8 mouse cellular contexts compared by ENCODE assay signal in the genomic region with DNA sequence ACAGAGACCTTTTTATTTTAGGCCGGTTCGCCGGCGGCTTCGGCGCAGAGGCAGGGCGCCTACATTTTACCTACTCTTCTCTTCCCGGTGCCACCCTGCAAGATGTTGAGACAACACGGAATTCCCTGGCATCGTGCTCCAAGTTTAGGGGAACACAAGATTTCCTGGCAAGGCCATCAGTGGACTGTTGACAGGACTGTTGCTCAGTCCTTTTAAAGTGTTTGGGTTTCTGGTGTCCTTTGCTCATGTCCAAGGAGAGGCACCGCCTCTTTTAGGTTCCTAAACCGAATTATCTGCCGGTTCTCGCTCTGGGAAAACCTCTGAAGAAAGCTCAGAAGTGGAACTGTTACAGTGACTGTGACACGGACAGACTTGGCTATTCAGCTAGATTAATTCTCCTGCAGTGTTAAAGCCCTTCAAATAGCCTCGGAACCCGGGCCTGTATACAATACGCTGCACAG. TPM values are rescaled to one million over a fixed set of nuclear protein-coding genes. Genes with fewer than 3 reads are reported as not detected.
DNase-seq lines count a peak whose midpoint lies in the region; ATAC-seq and TF ChIP-seq lines count a peak whose summit lies in the region.

No protein-coding gene starts in this region.

- WGBS in embryonic facial prominence, embryonic 12.5 days = 1% methylated on average over 18 of the region's 18 CpGs
- WGBS in heart, embryonic 16.5 days = 4% methylated on average over 18 of the region's 18 CpGs
- 5% methylated on average over 18 of the region's 18 CpGs for WGBS in liver, embryonic 14.5 days (ENCODE audit: insufficient replicate concordance)
- WGBS in small intestine, adult 2 months = 10% methylated on average over 18 of the region's 18 CpGs

- peaks cover 8% of the 10 kb centered on the region; the same call in 1 of the 2 replicates for H3K27me3 ChIP-seq in embryonic facial prominence, embryonic 12.5 days
- peaks cover 48% of the 10 kb centered on the region for H3K27me3 ChIP-seq in heart, embryonic 16.5 days (ENCODE audit: control insufficient read depth, insufficient read depth, low read length)
- H3K27me3 ChIP-seq in liver, embryonic 14.5 days (ENCODE audit: control insufficient read depth, insufficient read depth, low read length) = peaks cover 56% of the 10 kb centered on the region
- H3K27me3 ChIP-seq in small intestine, adult 2 months (ENCODE audit: control insufficient read depth, insufficient read depth, low read length) = peaks cover 30% of the 10 kb centered on the region

- ATAC-seq in embryonic facial prominence, embryonic 12.5 days (ENCODE audit: insufficient number of reproducible peaks, insufficient read depth, low FRiP score, low TSS enrichment) = no peak
- 0 out of 2 replicates have a peak, but pooled peaks have one; percentile 6 for ATAC-seq in heart, embryonic 16.5 days (replicated peaks; ENCODE audit: extremely low read depth, insufficient read depth, low FRiP score)
- ATAC-seq in liver, embryonic 14.5 days (ENCODE audit: insufficient read depth) = no peak

- peaks cover 33% of the 10 kb centered on the region for H3K4me1 ChIP-seq in embryonic facial prominence, embryonic 12.5 days
- peaks cover 19% of the 10 kb centered on the region for H3K4me1 ChIP-seq in heart, embryonic 16.5 days (ENCODE audit: control insufficient read depth, insufficient read depth, low read length)
- H3K4me1 ChIP-seq in liver, embryonic 14.5 days (replicated peaks; ENCODE audit: control insufficient read depth in 2 of 2, insufficient read depth in 2 of 2, low read length in 1 of 2) = no peaks in the 10 kb centered on the region
- H3K4me1 ChIP-seq in small intestine, adult 2 months (ENCODE audit: control insufficient read depth, insufficient read depth, insufficient read length, low read length) = peaks cover 18% of the 10 kb centered on the region

- peak overlapping the region; percentile 93 for H3K27ac ChIP-seq in embryonic facial prominence, embryonic 12.5 days
- H3K27ac ChIP-seq in heart, embryonic 16.5 days (ENCODE audit: low read length) = peak overlapping the region; percentile 82
- no peak overlapping the region for H3K27ac ChIP-seq in liver, embryonic 14.5 days
- H3K27ac ChIP-seq in small intestine, adult 2 months (ENCODE audit: insufficient read depth, low read depth, low read length) = peak overlapping the region; percentile 59; the same call in 1 of the 2 replicates

- no peak for TF ChIP-seq EP300 in liver, embryonic 14.5 days (IDR thresholded peaks at IDR 0.05; ENCODE audit: low read depth)

- no peak for TF ChIP-seq POLR2A in small intestine, adult 2 months (IDR thresholded peaks at IDR 0.05; ENCODE audit: low read depth, low read length)

- DNase-seq in layer of hippocampus, postnatal 14 days (ENCODE audit: low spot score in 2 of 2) = peak; percentile 35 to 39
- DNase-seq in layer of hippocampus, postnatal 36 days = no peak
- DNase-seq in liver, embryonic 14.5 days (ENCODE audit: low read depth in 3 of 3, low spot score in 3 of 3) = no peak
- no peak for DNase-seq in adrenal gland, postnatal 25 days
- DNase-seq in right cerebral cortex, postnatal 36 days (ENCODE audit: low spot score in 2 of 2) = no peak

- no peak for TF ChIP-seq CTCF in liver, embryonic 14.5 days (IDR thresholded peaks at IDR 0.05; ENCODE audit: low read depth)
- no peak for TF ChIP-seq CTCF in small intestine, adult 2 months (IDR thresholded peaks at IDR 0.05; ENCODE audit: extremely low read depth, insufficient read length, insufficient replicate concordance, low read depth, low read length)

- H3K4me2 ChIP-seq in embryonic facial prominence, embryonic 12.5 days (replicated peaks) = peak overlapping the region; percentile 93
- H3K4me2 ChIP-seq in heart, embryonic 16.5 days (ENCODE audit: low read depth, low read length) = peak overlapping the region; percentile 92
- peak overlapping the region; percentile 48 for H3K4me2 ChIP-seq in liver, embryonic 14.5 days (ENCODE audit: low read depth)

- H3K36me3 ChIP-seq in embryonic facial prominence, embryonic 12.5 days = no peaks in the 10 kb centered on the region
- no peaks in the 10 kb centered on the region for H3K36me3 ChIP-seq in heart, embryonic 16.5 days (ENCODE audit: control insufficient read depth, insufficient read depth)
- H3K36me3 ChIP-seq in liver, embryonic 14.5 days (replicated peaks; ENCODE audit: control insufficient read depth, insufficient read depth, low read depth) = no peaks in the 10 kb centered on the region
- H3K36me3 ChIP-seq in small intestine, adult 2 months (ENCODE audit: control insufficient read depth, insufficient read depth, low read length) = no peaks in the 10 kb centered on the region

- no peaks in the 10 kb centered on the region for H3K9me3 ChIP-seq in embryonic facial prominence, embryonic 12.5 days
- no peaks in the 10 kb centered on the region for H3K9me3 ChIP-seq in heart, embryonic 16.5 days (replicated peaks; ENCODE audit: control insufficient read depth, low read length)
- H3K9me3 ChIP-seq in liver, embryonic 14.5 days (ENCODE audit: control insufficient read depth, low read length) = no peaks in the 10 kb centered on the region

- H3K9ac ChIP-seq in embryonic facial prominence, embryonic 12.5 days = peak overlapping the region; percentile 80
- H3K9ac ChIP-seq in heart, embryonic 16.5 days (ENCODE audit: low read length) = peak overlapping the region; percentile 72
- H3K9ac ChIP-seq in liver, embryonic 14.5 days (replicated peaks) = no peak overlapping the region

- H3K4me3 ChIP-seq in embryonic facial prominence, embryonic 12.5 days = peak overlapping the region; percentile 56
- H3K4me3 ChIP-seq in heart, embryonic 16.5 days (ENCODE audit: low read length) = peak overlapping the region; percentile 65
- peak overlapping the region; percentile 9 to 34; a peak in 3 of 4 replicates for H3K4me3 ChIP-seq in liver, embryonic 14.5 days (ENCODE audit: insufficient read depth in 1 of 2, low read depth in 2 of 2, low read length in 2 of 2)
- peak overlapping the region; percentile 58 for H3K4me3 ChIP-seq in small intestine, adult 2 months (ENCODE audit: low read depth, low read length)

RNA-seq across cellular contexts. Expression of a gene that starts 0.4 kb away (rescaled TPM):
- total RNA-seq in layer of hippocampus, postnatal 14 days (2021) = 10 to 100 TPM; 56.2 to 58.3 TPM
- total RNA-seq in layer of hippocampus, postnatal 36 days (2021) = 10 to 100 TPM; 33.6 to 38.5 TPM
- 67.1 and 77.0 TPM in 2 replicates for polyA plus RNA-seq in embryonic facial prominence, embryonic 12.5 days (2016; fragmentation: Nextera tagmentation; extraction: Ambion mirVana)
- 4.4 and 7.1 TPM in 2 replicates for polyA plus RNA-seq in heart, embryonic 16.5 days (2015; fragmentation: Nextera tagmentation; extraction: Ambion mirVana)
- 0.15 and 0.16 TPM in 2 replicates for polyA plus RNA-seq in liver, embryonic 14.5 days (2012; rRNA removed)
- polyA plus RNA-seq in liver, embryonic 14.5 days (2014; fragmentation: Nextera tagmentation; extraction: Ambion mirVana) = 0.19 and 0.27 TPM in 2 replicates
- polyA plus RNA-seq in small intestine, adult 2 months (2012; rRNA removed) = 4.2 and 8.2 TPM in 2 replicates
- total RNA-seq in adrenal gland, postnatal 25 days (2021) = 6.3 and 8.1 TPM in 2 replicates

Comparison
In these comparisons a context has a peak if more than half of its experiments do, and no peak if none do; other contexts are left out.
1. DNase-seq: peak in layer of hippocampus, postnatal 14 days (2 of 2); none in layer of hippocampus, postnatal 36 days (0 of 2), liver, embryonic 14.5 days (0 of 3), adrenal gland, postnatal 25 days (single experiment) and right cerebral cortex, postnatal 36 days (0 of 2).
2. Peak in every context shown above with its lines, with median percentiles within 50 percentile points of each other: H3K4me2 ChIP-seq and H3K4me3 ChIP-seq.